Mouse (Mus musculus) kidney, adult 2 months (tissue): ENCODE results near the gene Camk2d. TPM values are rescaled to one million over a fixed set of nuclear protein-coding genes. Genes with fewer than 3 reads are reported as not detected.

Source experiments
- DNase-seq: peaks from one replicate; pipeline ENCODE4 v3.0.0; 2021
- H3K27ac ChIP-seq: fragments of 200-500 bp; 2 replicates; pipeline ENCODE4 v1.5.1; 2012; ENCODE audit warnings: low read depth, low read length, control low read depth, inconsistent platforms; ENCODE audit not compliant: insufficient read depth
- H3K27me3 ChIP-seq: fragments of 200-500 bp; replicated peaks from 2 replicates; pipeline ENCODE4 v1.6.1; 2012; ENCODE audit warnings: mild to moderate bottlenecking, moderate library complexity, low read length, inconsistent platforms; ENCODE audit not compliant: control insufficient read depth, insufficient read depth
- H3K36me3 ChIP-seq: fragments of 200-500 bp; 2 replicates; pipeline ENCODE4 v1.6.1; 2012; ENCODE audit warnings: mild to moderate bottlenecking, moderate library complexity, low read length, inconsistent platforms; ENCODE audit not compliant: control insufficient read depth, insufficient read depth
- H3K4me1 ChIP-seq: fragments of 200-500 bp; 2 replicates; pipeline ENCODE4 v1.6.1; 2011; ENCODE audit warnings: low read length; ENCODE audit not compliant: control insufficient read depth, insufficient read depth
- H3K4me3 ChIP-seq: fragments of 200-500 bp; 2 replicates; pipeline ENCODE4 v1.5.1; 2011; ENCODE audit warnings: mild to moderate bottlenecking, low read depth, low read length, control low read depth; ENCODE audit not compliant: insufficient read depth
- CTCF ChIP-seq: fragments of 200-500 bp; conservative IDR thresholded peaks from 2 replicates; pipeline ENCODE4 v1.5.1; 2011; ENCODE audit warnings: low read depth, mild to moderate bottlenecking, control low read depth, low read length, moderate library complexity, mixed read lengths; ENCODE audit not compliant: insufficient read depth, insufficient read length
- POLR2A ChIP-seq: fragments of 200-500 bp; IDR thresholded peaks from one replicate; pipeline ENCODE4 v1.6.1; 2011; ENCODE audit warnings: low read depth, low read length, control low read depth
- WGBS: fragments of 180-500 bp; shearing (Covaris S2); methylation state at CpG from one replicate; pipeline ENCODE4 v1.1.7; 2018; 5-methylcytosine and 5-hydroxymethylcytosine counted together
- polyA plus RNA-seq: library from polyadenylated mRNA; depleted of rRNA; stranded (reverse); fragments of >200 nt; gene quantifications from 2 replicates; pipeline ENCODE4 v1.2.3, GENCODE M21; 2012

Camk2d gene
- polyA plus RNA-seq, 1 experiment = 37.9 TPM

DNA sequence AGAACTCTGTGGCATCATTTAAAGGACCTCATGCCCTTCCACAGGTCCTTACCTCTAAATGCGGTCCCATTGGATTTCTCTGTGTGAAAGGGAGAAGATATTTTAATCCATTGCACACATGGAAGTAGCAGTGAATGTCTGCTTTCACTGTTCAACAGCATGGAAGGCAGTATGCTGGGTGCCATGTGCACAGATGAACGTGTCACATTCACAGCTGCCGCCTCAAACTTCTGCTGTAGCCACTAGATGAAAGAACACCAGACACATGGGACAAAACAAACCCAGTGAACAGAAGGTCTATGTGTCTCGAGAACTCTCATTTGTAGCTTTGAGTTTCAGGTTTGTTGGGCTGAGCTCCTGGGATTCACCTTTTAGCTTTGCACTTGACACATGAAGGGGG, 168.6 kb downstream of the Camk2d start:
- Histone ChIP-seq H3K4me3 (no peak overlapping the region), H3K27me3 (no peaks in the 10 kb centered on the region), H3K4me1 (no peaks in the 10 kb centered on the region), H3K36me3 (no peaks in the 10 kb centered on the region), H3K27ac (no peak overlapping the region)
- TF ChIP-seq CTCF (no peak), POLR2A (no peak)
- DNase-seq = no peak
- 95% methylated on average over 4 of the region's 4 CpGs for WGBS

- 64% methylated on average over 6 of the region's 6 CpGs for WGBS
- no peak for TF ChIP-seq CTCF
- no peak for TF ChIP-seq POLR2A
- no peak overlapping the region for H3K27ac ChIP-seq
- no peak for DNase-seq
- H3K4me1 ChIP-seq = no peaks in the 10 kb centered on the region; the same call in 1 of the 2 replicates
- no peaks in the 10 kb centered on the region for H3K36me3 ChIP-seq
- H3K4me3 ChIP-seq = no peak overlapping the region
- no peaks in the 10 kb centered on the region for H3K27me3 ChIP-seq
These were observed 174.0 kb downstream of the Camk2d start for GRCm38 (mm10) chr3:126770056-126770455.

DNA sequence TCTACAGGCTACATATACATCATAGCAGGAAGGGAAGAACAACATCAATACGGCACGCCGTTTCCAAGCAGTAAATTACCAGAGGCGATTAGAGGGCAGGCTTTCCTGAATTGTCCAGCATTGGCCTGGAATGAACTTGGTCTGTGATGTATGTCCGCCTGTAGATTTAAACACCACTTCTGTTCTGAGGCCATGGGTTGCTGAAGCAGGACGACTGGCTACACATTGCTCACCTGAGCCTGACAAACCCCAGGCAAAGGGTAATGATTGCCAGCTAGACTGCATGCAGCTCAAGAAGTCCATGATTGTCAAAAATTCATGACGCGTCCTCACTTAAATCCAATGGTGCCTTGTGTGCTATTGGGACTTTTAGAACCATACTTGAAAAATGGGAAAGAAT, 174.9 kb downstream of the Camk2d start:
- no peaks in the 10 kb centered on the region for H3K36me3 ChIP-seq
- H3K4me3 ChIP-seq = no peak overlapping the region
- H3K27ac ChIP-seq = no peak overlapping the region
- WGBS = 40% methylated on average over 8 of the region's 8 CpGs
- no peaks in the 10 kb centered on the region for H3K27me3 ChIP-seq
- DNase-seq = peak; percentile 30
- H3K4me1 ChIP-seq = no peaks in the 10 kb centered on the region; the same call in 1 of the 2 replicates
- no peak for TF ChIP-seq CTCF
- no peak for TF ChIP-seq POLR2A

DNA sequence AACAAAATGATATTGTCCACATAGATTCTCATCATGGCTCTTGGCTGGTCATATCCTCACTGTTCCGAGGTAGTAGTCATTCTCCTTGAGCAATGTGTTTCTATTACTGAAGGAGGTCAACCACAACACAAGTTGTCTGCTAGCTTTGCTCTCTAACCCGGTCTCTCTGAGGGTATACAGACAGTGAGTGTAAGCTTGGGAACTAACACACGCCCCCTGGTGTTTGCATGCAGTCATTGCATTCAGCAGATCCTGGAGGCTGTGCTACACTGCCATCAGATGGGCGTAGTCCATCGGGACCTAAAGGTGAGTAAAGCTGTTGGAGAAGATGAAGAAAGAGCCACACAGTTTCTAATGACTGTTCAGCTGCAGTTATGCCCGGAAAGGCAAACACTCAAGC, 175.4 kb downstream of the Camk2d start:
- Histone ChIP-seq H3K36me3 (no peaks in the 10 kb centered on the region), H3K27me3 (no peaks in the 10 kb centered on the region), H3K4me1 (no peaks in the 10 kb centered on the region; the same call in 1 of the 2 replicates), H3K4me3 (no peak overlapping the region), H3K27ac (no peak overlapping the region)
- WGBS = 13% methylated on average over 6 of the region's 6 CpGs
- DNase-seq = peak; percentile 88
- TF ChIP-seq POLR2A (no peak), CTCF (peak; percentile 99)

- no peak for DNase-seq
- TF ChIP-seq POLR2A (no peak), CTCF (no peak)
- H3K27me3 ChIP-seq = no peaks in the 10 kb centered on the region
- H3K36me3 ChIP-seq = no peaks in the 10 kb centered on the region
- no peak overlapping the region for H3K27ac ChIP-seq
- no peak overlapping the region for H3K4me3 ChIP-seq
- no peaks in the 10 kb centered on the region; the same call in 1 of the 2 replicates for H3K4me1 ChIP-seq
These were observed 179.9 kb downstream of the Camk2d start for GRCm38 (mm10) chr3:126776001-126776400.

GRCm38 (mm10) chr3:126777101-126777500, 181.0 kb downstream of the Camk2d start:
- Histone ChIP-seq H3K27ac (no peak overlapping the region), H3K36me3 (no peaks in the 10 kb centered on the region), H3K27me3 (no peaks in the 10 kb centered on the region), H3K4me3 (no peak overlapping the region), H3K4me1 (no peaks in the 10 kb centered on the region)
- no peak for DNase-seq
- WGBS = 95% methylated on average over 9 of the region's 9 CpGs
- TF ChIP-seq POLR2A (no peak), CTCF (no peak)

GRCm38 (mm10) chr3:126777879-126778278, 181.8 kb downstream of the Camk2d start:
- H3K27ac ChIP-seq = no peak overlapping the region
- no peaks in the 10 kb centered on the region for H3K4me1 ChIP-seq
- TF ChIP-seq CTCF = no peak
- no peak for TF ChIP-seq POLR2A
- WGBS = 96% methylated on average over 1 of the region's 1 CpGs
- DNase-seq = no peak
- H3K4me3 ChIP-seq = no peak overlapping the region
- H3K27me3 ChIP-seq = no peaks in the 10 kb centered on the region
- H3K36me3 ChIP-seq = no peaks in the 10 kb centered on the region
